Mouse (Mus musculus) E14TG2a.4 (cell line): ENCODE results near the gene Ilk.

Source experiments
- H3K27me3 ChIP-seq: 2 replicates; pipeline ENCODE4 v1.6.1; 2014; ENCODE audit warnings: low read length, control low read depth; ENCODE audit not compliant: insufficient read depth
- H3K36me3 ChIP-seq: 2 replicates; pipeline ENCODE4 v1.6.1; 2014; ENCODE audit warnings: low read length, control low read depth; ENCODE audit not compliant: insufficient read depth
- H3K4me1 ChIP-seq: replicated peaks from 2 replicates; pipeline ENCODE4 v1.6.1; 2014; ENCODE audit warnings: low read depth, low read length, control low read depth
- H3K4me3 ChIP-seq: replicated peaks from 2 replicates; pipeline ENCODE4 v1.5.1; 2014; ENCODE audit warnings: mild to moderate bottlenecking, low read length
- H3K9me3 ChIP-seq: 2 replicates; pipeline ENCODE4 v1.6.1; 2014; ENCODE audit warnings: low read length, control low read depth
- CTCF ChIP-seq: conservative IDR thresholded peaks from 2 replicates; pipeline ENCODE4 v1.5.1; 2014; ENCODE audit warnings: low read length
- NANOG ChIP-seq: IDR thresholded peaks from 2 replicates; pipeline ENCODE4 v1.6.1; 2014; ENCODE audit warnings: borderline replicate concordance, low read length, mixed read lengths
- POU5F1 ChIP-seq: IDR thresholded peaks from 2 replicates; pipeline ENCODE4 v1.6.1; 2014; ENCODE audit warnings: low read length, borderline replicate concordance

Gene Ilk

GRCm38 (mm10) chr7:105736264-105736901 lies at the start of gene Ilk:
Gene Ilk (plus strand): TSS chr7:105736592.
- Histone ChIP-seq H3K4me3 (peak within 1 kb of the TSS; percentile 92), H3K27me3 (peaks cover 5% of the 10 kb centered on the region; the same call in 1 of the 2 replicates), H3K9me3 (no peaks in the 10 kb centered on the region), H3K36me3 (peaks cover 58% of the 10 kb centered on the region), H3K4me1 (peaks cover 52% of the 10 kb centered on the region)
- no peak for TF ChIP-seq NANOG
- TF ChIP-seq CTCF = no peak
- TF ChIP-seq POU5F1 = no peak

GRCm38 (mm10) chr7:105690875-105691274 lies 45.5 kb upstream of the Ilk start:
- Histone ChIP-seq H3K9me3 (no peaks in the 10 kb centered on the region), H3K4me3 (no peak overlapping the region), H3K4me1 (peaks cover 5% of the 10 kb centered on the region), H3K36me3 (no peaks in the 10 kb centered on the region), H3K27me3 (peaks cover 16% of the 10 kb centered on the region)
- no peak for TF ChIP-seq NANOG
- TF ChIP-seq POU5F1 = no peak
- TF ChIP-seq CTCF = no peak

GRCm38 (mm10) chr7:105703184-105703583 lies 33.2 kb upstream of the Ilk start:
- Histone ChIP-seq H3K9me3 (no peaks in the 10 kb centered on the region; the same call in 1 of the 2 replicates), H3K27me3 (peaks cover 7% of the 10 kb centered on the region; the same call in 1 of the 2 replicates), H3K36me3 (no peaks in the 10 kb centered on the region), H3K4me3 (peak overlapping the region; percentile 11; the same call in 1 of the 2 replicates), H3K4me1 (peaks cover 3% of the 10 kb centered on the region; the same call in 1 of the 2 replicates)
- TF ChIP-seq NANOG = no peak
- no peak for TF ChIP-seq CTCF
- no peak for TF ChIP-seq POU5F1

- Histone ChIP-seq H3K4me1 (peaks cover 3% of the 10 kb centered on the region; the same call in 1 of the 2 replicates), H3K36me3 (no peaks in the 10 kb centered on the region), H3K9me3 (no peaks in the 10 kb centered on the region; the same call in 1 of the 2 replicates), H3K4me3 (no peak overlapping the region), H3K27me3 (peaks cover 7% of the 10 kb centered on the region; the same call in 1 of the 2 replicates)
- TF ChIP-seq POU5F1 (no peak), NANOG (no peak), CTCF (no peak)
Measured at GRCm38 (mm10) chr7:105703816-105704215, 32.6 kb upstream of the Ilk start.

- peaks cover 6% of the 10 kb centered on the region; the same call in 1 of the 2 replicates for H3K27me3 ChIP-seq
- no peaks in the 10 kb centered on the region for H3K36me3 ChIP-seq
- H3K9me3 ChIP-seq = no peaks in the 10 kb centered on the region
- H3K4me1 ChIP-seq = no peaks in the 10 kb centered on the region
- no peak for TF ChIP-seq POU5F1
- no peak for TF ChIP-seq NANOG
- TF ChIP-seq CTCF = no peak
- no peak overlapping the region for H3K4me3 ChIP-seq
Measured at GRCm38 (mm10) chr7:105708733-105709132, 27.7 kb upstream of the Ilk start.

GRCm38 (mm10) chr7:105715366-105715765 lies 21.0 kb upstream of the Ilk start:
- TF ChIP-seq CTCF = peak; percentile 40
- TF ChIP-seq NANOG = no peak
- Histone ChIP-seq H3K9me3 (no peaks in the 10 kb centered on the region), H3K4me3 (no peak overlapping the region), H3K27me3 (peaks cover 4% of the 10 kb centered on the region; the same call in 1 of the 2 replicates), H3K4me1 (peaks cover under 1% of the 10 kb centered on the region; the same call in 1 of the 2 replicates), H3K36me3 (no peaks in the 10 kb centered on the region)

GRCm38 (mm10) chr7:105721916-105722315 lies 14.5 kb upstream of the Ilk start:
- Histone ChIP-seq H3K9me3 (no peaks in the 10 kb centered on the region), H3K27me3 (peaks cover 9% of the 10 kb centered on the region; the same call in 1 of the 2 replicates), H3K4me3 (no peak overlapping the region), H3K36me3 (no peaks in the 10 kb centered on the region), H3K4me1 (peaks cover 14% of the 10 kb centered on the region; the same call in 1 of the 2 replicates)
- TF ChIP-seq CTCF = no peak
- no peak for TF ChIP-seq NANOG
- no peak for TF ChIP-seq POU5F1

- TF ChIP-seq CTCF (peak; percentile 67), NANOG (no peak), POU5F1 (no peak)
- Histone ChIP-seq H3K4me3 (no peak overlapping the region), H3K9me3 (no peaks in the 10 kb centered on the region), H3K27me3 (0 out of 2 replicates have a peak, but pooled peaks cover under 1% of the 10 kb centered on the region), H3K36me3 (peaks cover 33% of the 10 kb centered on the region), H3K4me1 (peaks cover 5% of the 10 kb centered on the region; the same call in 1 of the 2 replicates)
Measured at GRCm38 (mm10) chr7:105726144-105726979, 10.0 kb upstream of the Ilk start.
